Mouse (Mus musculus) left cerebral cortex, postnatal 10 days (tissue): Measurements from ENCODE around the gene Cct7. TPM values are rescaled to one million over a fixed set of nuclear protein-coding genes. Genes with fewer than 3 reads are reported as not detected.

Source experiments
- total RNA-seq, 2 experiments: library from RNA; stranded (reverse); gene quantifications; 2 replicates each; pipeline ENCODE4 v1.2.3; 2021

Cct7 gene
- total RNA-seq, 2 experiments from 2014 or later, result 245 to 257 TPM

Other genes with a start within 250 kb of the Cct7 start
- 100 to 1,000 TPM; 136 to 141 TPM for gene Sfxn5, start 118.1 kb upstream of the Cct7 start, total RNA-seq
- 10 to 100 TPM; 56.9 to 57.5 TPM for gene Rab11fip5, start 76.9 kb upstream of the Cct7 start, total RNA-seq
- gene Noto, start 27.6 kb upstream of the Cct7 start, total RNA-seq, result not detected
- gene Smyd5, start 19.5 kb upstream of the Cct7 start, total RNA-seq, result 10 to 100 TPM; 45.7 to 47.7 TPM
- gene Pradc1, start 456 bp downstream of the Cct7 start, total RNA-seq, result 10 to 100 TPM; 20.4 to 22.1 TPM
- 100 to 1,000 TPM; 113 to 114 TPM for gene Fbxo41, start 51.5 kb downstream of the Cct7 start, total RNA-seq
- gene Egr4, start 62.1 kb downstream of the Cct7 start, total RNA-seq, result 10 to 100 TPM; 31.2 to 33.6 TPM
- 1 to 10 TPM; 7.9 to 8.9 TPM for gene Alms1, start 136.0 kb downstream of the Cct7 start, total RNA-seq